Mouse (Mus musculus) urinary bladder, postnatal 36 days (tissue): ENCODE results near the gene Gm28038.

Experiments used
- DNase-seq, 2 experiments: peaks; one replicate each; pipeline ENCODE4 v3.0.0; 2022; ENCODE audit warnings: low spot score in 2 of 2, mixed read lengths in 1 of 2

Gm28038 gene

DNA sequence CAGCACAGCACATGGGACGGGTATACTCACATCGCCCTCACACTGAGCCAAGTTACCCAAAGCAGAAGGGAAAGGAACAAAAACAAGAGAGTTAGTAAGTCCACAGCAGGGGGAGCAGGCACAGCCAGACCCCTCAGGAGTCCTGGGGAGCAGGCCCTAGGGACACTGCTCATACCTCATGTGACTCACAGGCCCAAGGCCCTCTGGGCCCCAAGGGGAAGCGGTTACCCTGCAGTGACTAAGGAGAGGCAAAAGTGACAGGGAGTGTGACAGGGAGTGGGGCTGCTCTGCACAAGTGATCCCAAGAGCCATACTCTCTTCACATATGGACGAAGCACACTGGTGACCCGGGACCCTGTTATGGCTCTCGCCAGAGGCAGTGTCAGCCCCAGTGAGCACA is 68.4 kb downstream of the Gm28038 start:
- DNase-seq = no peak
